Mouse (Mus musculus) intestine, embryonic 15.5 days (tissue): ENCODE data around the gene Dna2. TPM values are rescaled to one million over a fixed set of nuclear protein-coding genes. Genes with fewer than 3 reads are reported as not detected.
A peak's percentile ranks its signal among the peaks of the same experiment; 100 is the strongest.

ENCODE experiments used
- ATAC-seq: fragments of 200-750 bp; cut with Nextera tagmentation; 2 replicates; pipeline ENCODE4 v1.8.0; 2017; ENCODE audit warnings: moderate TSS enrichment, moderate library complexity
- H3K27ac ChIP-seq: fragments of 300-500 bp; sonication (generic); 2 replicates; pipeline ENCODE4 v1.5.1; 2015; ENCODE audit warnings: mild to moderate bottlenecking, inconsistent platforms
- H3K27me3 ChIP-seq: fragments of 300-500 bp; sonication (generic); replicated peaks from 2 replicates; pipeline ENCODE4 v1.6.1; 2015; ENCODE audit warnings: inconsistent platforms
- H3K36me3 ChIP-seq: fragments of 300-500 bp; sonication (generic); 2 replicates; pipeline ENCODE4 v1.6.1; 2015; ENCODE audit warnings: inconsistent platforms
- H3K4me1 ChIP-seq: fragments of 300-500 bp; sonication (generic); replicated peaks from 2 replicates; pipeline ENCODE4 v1.6.1; 2015; ENCODE audit warnings: inconsistent platforms
- H3K4me2 ChIP-seq: fragments of 300-500 bp; sonication (generic); replicated peaks from 2 replicates; pipeline ENCODE4 v1.6.1; 2015; ENCODE audit warnings: mild to moderate bottlenecking, inconsistent platforms
- H3K4me3 ChIP-seq: fragments of 300-500 bp; sonication (generic); replicated peaks from 2 replicates; pipeline ENCODE4 v1.5.1; 2015; ENCODE audit warnings: inconsistent platforms
- H3K9ac ChIP-seq: fragments of 300-500 bp; sonication (generic); 2 replicates; pipeline ENCODE4 v1.6.1; 2015; ENCODE audit warnings: inconsistent platforms
- H3K9me3 ChIP-seq: fragments of 300-500 bp; sonication (generic); 2 replicates; pipeline ENCODE4 v1.6.1; 2016; ENCODE audit warnings: inconsistent platforms
- WGBS: fragments of 180-500 bp; shearing (Covaris S2); methylation state at CpG from one replicate; pipeline ENCODE4 v1.1.7; 2015; 5-methylcytosine and 5-hydroxymethylcytosine counted together
- polyA plus RNA-seq: library from polyadenylated mRNA; unstranded; fragments of >200 nt; fragmentation: Nextera tagmentation; extraction: Ambion mirVana; gene quantifications from 2 replicates; pipeline ENCODE4 v1.2.1, GENCODE M21; 2015

Gene Dna2
- polyA plus RNA-seq, 1 experiment from 2014 or later, result 22.0 TPM

DNA sequence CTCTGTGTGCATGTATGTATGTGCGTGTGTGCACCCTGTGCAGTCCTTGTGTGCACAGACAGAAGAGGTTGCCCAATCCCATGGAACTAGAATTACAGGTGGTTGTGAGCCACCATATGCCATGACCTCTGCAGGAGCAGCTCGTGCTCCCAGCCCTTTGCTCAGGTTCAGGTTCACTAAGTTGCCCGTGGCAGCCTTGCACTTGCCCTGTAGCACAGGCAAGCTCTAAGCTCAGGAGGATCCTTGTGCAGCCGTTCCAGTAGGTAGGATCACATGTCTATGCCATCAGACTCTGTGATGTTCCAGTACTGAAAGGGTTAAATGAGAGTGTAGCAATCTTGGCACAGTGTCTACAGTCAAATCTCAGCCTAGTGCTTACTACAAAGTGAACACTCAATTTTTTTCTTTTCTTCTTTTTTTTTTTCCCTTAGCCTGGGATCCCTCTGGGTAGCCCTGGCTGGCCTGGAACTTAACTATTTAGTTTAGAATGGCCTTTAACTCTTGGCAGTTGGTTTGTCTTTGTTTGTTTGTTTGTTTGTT is 22.7 kb upstream of the Dna2 start:
- Histone ChIP-seq H3K4me2 (no peak overlapping the region), H3K9ac (no peak overlapping the region), H3K27ac (no peak overlapping the region), H3K4me1 (0 out of 2 replicates have a peak, but pooled peaks cover 3% of the 10 kb centered on the region), H3K36me3 (peaks cover 8% of the 10 kb centered on the region; the same call in 1 of the 2 replicates), H3K27me3 (no peaks in the 10 kb centered on the region), H3K9me3 (no peaks in the 10 kb centered on the region), H3K4me3 (no peak overlapping the region)
- no peak for ATAC-seq
- WGBS, result 92% methylated on average over 4 of the region's 4 CpGs

- ATAC-seq, result no peak
- Histone ChIP-seq H3K4me2 (no peak overlapping the region), H3K27ac (no peak overlapping the region), H3K27me3 (no peaks in the 10 kb centered on the region), H3K9me3 (no peaks in the 10 kb centered on the region), H3K4me1 (no peaks in the 10 kb centered on the region), H3K9ac (no peak overlapping the region), H3K4me3 (no peak overlapping the region), H3K36me3 (peaks cover 16% of the 10 kb centered on the region)
- 97% methylated on average over 1 of the region's 1 CpGs for WGBS
Measured at GRCm38 (mm10) chr10:62932381-62932780, 14.4 kb upstream of the Dna2 start.

GRCm38 (mm10) chr10:62944975-62945580 is 1.7 kb upstream of the Dna2 start:
- no peak overlapping the region for H3K27ac ChIP-seq
- no peaks in the 10 kb centered on the region for H3K9me3 ChIP-seq
- H3K36me3 ChIP-seq, result peaks cover 8% of the 10 kb centered on the region; the same call in 1 of the 2 replicates
- no peaks in the 10 kb centered on the region for H3K27me3 ChIP-seq
- ATAC-seq, result peak; percentile 26; the same call in 1 of the 2 replicates
- H3K4me2 ChIP-seq, result no peak overlapping the region
- no peak overlapping the region for H3K4me3 ChIP-seq
- 0 out of 2 replicates have a peak, but pooled peaks cover 3% of the 10 kb centered on the region for H3K4me1 ChIP-seq
- no peak overlapping the region for H3K9ac ChIP-seq
- 86% methylated on average over 10 of the region's 10 CpGs for WGBS

- no peak for ATAC-seq
- Histone ChIP-seq H3K27ac (no peak overlapping the region), H3K9ac (no peak overlapping the region), H3K4me1 (0 out of 2 replicates have a peak, but pooled peaks cover 3% of the 10 kb centered on the region), H3K4me3 (no peak overlapping the region), H3K36me3 (0 out of 2 replicates have a peak, but pooled peaks cover 11% of the 10 kb centered on the region), H3K9me3 (no peaks in the 10 kb centered on the region), H3K27me3 (no peaks in the 10 kb centered on the region), H3K4me2 (no peak overlapping the region)
- WGBS, result 93% methylated on average over 7 of the region's 7 CpGs
Measured at GRCm38 (mm10) chr10:62948551-62948950, 1.7 kb downstream of the Dna2 start.

DNA sequence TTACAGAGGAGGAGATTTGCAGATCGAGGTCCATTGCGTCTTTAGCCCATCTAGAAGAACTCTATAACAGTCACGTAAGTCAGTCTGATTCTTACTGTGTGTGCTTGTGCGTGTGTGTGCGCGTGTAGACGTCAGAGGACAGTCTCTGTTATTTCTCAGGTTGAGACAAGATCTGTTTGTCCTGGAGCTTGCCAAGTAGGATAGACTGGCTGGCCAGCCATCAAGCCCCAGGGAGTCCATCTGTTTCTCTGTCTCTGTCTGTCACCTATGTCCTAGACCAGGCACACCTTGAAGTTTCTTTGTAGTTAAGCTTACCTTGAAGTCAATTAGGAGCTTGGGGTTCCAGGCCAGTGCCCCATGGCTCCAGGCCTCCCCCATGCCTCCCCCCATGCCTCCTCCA is 17.1 kb downstream of the Dna2 start:
- Histone ChIP-seq H3K36me3 (peaks cover 24% of the 10 kb centered on the region), H3K4me2 (no peak overlapping the region), H3K27ac (no peak overlapping the region), H3K4me3 (no peak overlapping the region), H3K4me1 (no peaks in the 10 kb centered on the region), H3K9ac (no peak overlapping the region), H3K9me3 (no peaks in the 10 kb centered on the region), H3K27me3 (no peaks in the 10 kb centered on the region)
- 93% methylated on average over 7 of the region's 7 CpGs for WGBS
- no peak for ATAC-seq

DNA sequence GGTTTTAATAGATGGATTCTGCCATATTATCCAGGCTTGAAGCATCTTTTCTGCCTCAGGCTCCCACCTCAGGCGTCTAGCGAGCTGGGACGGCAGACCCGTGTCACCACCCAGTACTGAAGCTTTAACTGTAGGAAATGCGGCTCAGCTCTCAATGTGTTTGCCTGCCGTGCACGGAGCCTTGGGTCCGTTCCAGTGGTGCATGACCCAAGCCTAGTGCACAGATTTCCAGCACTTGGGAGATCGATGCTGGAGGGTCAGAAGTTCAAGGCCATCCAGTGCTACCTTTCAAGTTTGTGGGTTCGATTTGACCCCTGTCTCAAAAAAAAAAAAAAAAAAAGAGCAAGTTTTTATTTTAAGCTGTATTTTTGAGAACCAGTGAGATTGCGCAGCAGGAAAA is 19.0 kb downstream of the Dna2 start:
- H3K4me3 ChIP-seq, result no peak overlapping the region
- H3K9me3 ChIP-seq, result no peaks in the 10 kb centered on the region
- H3K9ac ChIP-seq, result no peak overlapping the region
- 93% methylated on average over 11 of the region's 11 CpGs for WGBS
- H3K27me3 ChIP-seq, result no peaks in the 10 kb centered on the region
- peaks cover 22% of the 10 kb centered on the region; the same call in 1 of the 2 replicates for H3K36me3 ChIP-seq
- no peaks in the 10 kb centered on the region for H3K4me1 ChIP-seq
- no peak overlapping the region for H3K27ac ChIP-seq
- no peak overlapping the region for H3K4me2 ChIP-seq
- ATAC-seq, result no peak

DNA sequence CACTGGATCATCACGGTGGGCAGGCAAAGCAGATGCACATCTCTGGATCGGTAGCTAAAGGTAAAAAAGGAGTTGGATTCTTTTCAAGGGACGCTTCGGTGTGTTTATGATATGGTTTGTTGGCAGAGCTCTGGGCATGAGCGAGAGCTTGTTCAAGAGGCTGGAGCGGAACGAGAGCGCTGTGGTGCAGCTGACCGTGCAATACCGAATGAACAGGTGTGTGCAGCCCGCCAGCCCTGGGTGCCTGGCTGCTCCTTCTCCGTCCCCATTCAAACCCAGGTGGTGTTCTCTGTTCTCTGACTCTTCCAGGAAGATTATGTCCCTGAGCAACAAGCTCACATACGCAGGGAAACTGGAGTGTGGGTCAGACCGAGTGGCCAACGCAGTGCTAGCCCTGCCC is 19.5 kb downstream of the Dna2 start:
- no peak overlapping the region for H3K4me3 ChIP-seq
- H3K4me1 ChIP-seq, result no peaks in the 10 kb centered on the region
- H3K9me3 ChIP-seq, result no peaks in the 10 kb centered on the region
- H3K4me2 ChIP-seq, result no peak overlapping the region
- no peak for ATAC-seq
- no peaks in the 10 kb centered on the region for H3K27me3 ChIP-seq
- H3K9ac ChIP-seq, result no peak overlapping the region
- no peak overlapping the region for H3K27ac ChIP-seq
- WGBS, result 90% methylated on average over 15 of the region's 15 CpGs
- peaks cover 24% of the 10 kb centered on the region; the same call in 1 of the 2 replicates for H3K36me3 ChIP-seq

DNA sequence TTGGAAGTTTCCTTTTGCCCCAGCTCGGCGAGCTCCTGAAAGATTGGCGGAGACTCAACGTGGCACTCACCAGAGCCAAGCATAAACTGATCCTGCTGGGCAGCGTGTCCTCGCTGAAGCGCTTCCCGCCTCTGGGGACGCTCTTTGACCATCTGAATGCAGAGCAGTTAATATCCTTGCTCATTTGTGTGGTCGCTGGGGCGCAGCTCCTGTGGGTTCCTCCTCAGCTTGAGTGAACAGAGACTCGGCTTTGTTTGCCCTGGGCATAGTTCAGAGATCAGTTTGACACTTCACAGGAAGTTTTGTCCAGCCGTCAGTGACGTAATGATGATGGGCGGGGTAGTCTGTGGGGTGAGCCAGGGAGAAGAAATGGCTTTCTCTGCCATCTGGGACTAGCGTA is 25.0 kb downstream of the Dna2 start:
- H3K27ac ChIP-seq, result no peak overlapping the region
- no peaks in the 10 kb centered on the region for H3K9me3 ChIP-seq
- peak; percentile 82 for ATAC-seq
- 72% methylated on average over 16 of the region's 16 CpGs for WGBS
- no peak overlapping the region for H3K4me3 ChIP-seq
- no peaks in the 10 kb centered on the region for H3K4me1 ChIP-seq
- H3K9ac ChIP-seq, result no peak overlapping the region
- no peaks in the 10 kb centered on the region for H3K27me3 ChIP-seq
- no peak overlapping the region for H3K4me2 ChIP-seq
- H3K36me3 ChIP-seq, result 0 out of 2 replicates have a peak, but pooled peaks cover 9% of the 10 kb centered on the region

- peaks cover 6% of the 10 kb centered on the region for H3K36me3 ChIP-seq
- H3K9ac ChIP-seq, result peak overlapping the region; percentile 91
- H3K27ac ChIP-seq, result no peak overlapping the region
- WGBS, result 11% methylated on average over 10 of the region's 10 CpGs
- H3K27me3 ChIP-seq, result no peaks in the 10 kb centered on the region
- no peak for ATAC-seq
- H3K9me3 ChIP-seq, result no peaks in the 10 kb centered on the region
- peak overlapping the region; percentile 86 for H3K4me2 ChIP-seq
- H3K4me1 ChIP-seq, result 0 out of 2 replicates have a peak, but pooled peaks cover 3% of the 10 kb centered on the region
- H3K4me3 ChIP-seq, result peak overlapping the region; percentile 97
Measured at GRCm38 (mm10) chr10:62979667-62980038, 32.8 kb downstream of the Dna2 start.

- Histone ChIP-seq H3K9ac (peak within 1 kb of the TSS; percentile 91), H3K9me3 (no peaks in the 10 kb centered on the region), H3K4me1 (0 out of 2 replicates have a peak, but pooled peaks cover 3% of the 10 kb centered on the region), H3K4me2 (peak within 1 kb of the TSS; percentile 86), H3K27me3 (no peaks in the 10 kb centered on the region), H3K4me3 (peak within 1 kb of the TSS; percentile 97), H3K27ac (peak within 1 kb of the TSS; percentile 66), H3K36me3 (peaks cover 8% of the 10 kb centered on the region)
- peak; percentile 94 for ATAC-seq
- WGBS, result under 1% methylated on average over 75 of the region's 77 CpGs
Measured at GRCm38 (mm10) chr10:62980039-62980954, 33.5 kb downstream of the Dna2 start, which contains the start of gene Rufy2. Gene Rufy2, plus strand, starts transcription at chr10:62980223.

DNA sequence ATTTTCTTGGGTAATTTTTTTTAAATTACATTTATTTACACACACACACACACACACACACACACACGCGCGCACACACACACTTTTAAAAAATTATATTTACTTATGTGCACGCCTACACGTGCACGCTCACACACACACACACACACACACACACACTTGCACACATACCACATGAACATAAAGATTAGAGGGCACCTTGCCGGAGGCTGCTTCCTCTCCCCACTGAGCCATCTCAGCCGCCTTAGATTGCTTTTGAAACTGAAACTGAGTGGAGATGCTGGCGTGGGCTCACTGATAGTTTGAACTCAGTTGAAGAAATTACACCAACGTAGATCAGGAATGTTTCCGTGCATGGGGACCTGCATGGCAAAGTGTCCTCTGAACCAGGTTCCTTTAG is 37.2 kb downstream of the Dna2 start:
- Histone ChIP-seq H3K36me3 (peaks cover 8% of the 10 kb centered on the region), H3K4me2 (no peak overlapping the region), H3K27me3 (no peaks in the 10 kb centered on the region), H3K9ac (no peak overlapping the region), H3K9me3 (no peaks in the 10 kb centered on the region), H3K27ac (no peak overlapping the region), H3K4me1 (0 out of 2 replicates have a peak, but pooled peaks cover 3% of the 10 kb centered on the region), H3K4me3 (no peak overlapping the region)
- ATAC-seq, result no peak
- 89% methylated on average over 11 of the region's 11 CpGs for WGBS

DNA sequence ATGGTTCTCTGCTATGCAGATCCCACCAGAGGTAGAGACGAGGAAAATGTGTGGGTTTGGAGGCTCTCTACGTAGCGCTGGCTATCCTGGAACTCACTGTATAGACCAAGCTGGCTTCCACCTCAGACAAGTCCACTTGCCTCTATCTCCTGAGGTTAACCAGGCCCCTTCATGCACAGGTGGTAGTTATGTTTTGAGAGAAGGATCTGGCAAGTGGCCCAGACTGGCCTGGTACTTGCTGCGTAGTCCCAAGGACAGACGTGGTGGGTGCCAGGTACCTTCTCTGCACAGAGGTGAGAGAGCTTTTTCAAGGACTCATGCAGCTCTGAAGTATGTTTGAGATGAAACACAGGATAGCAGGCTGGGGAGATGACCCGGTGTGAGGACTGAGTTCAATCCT is 37.7 kb downstream of the Dna2 start:
- H3K4me3 ChIP-seq, result no peak overlapping the region
- peaks cover 8% of the 10 kb centered on the region for H3K36me3 ChIP-seq
- ATAC-seq, result no peak
- no peak overlapping the region for H3K27ac ChIP-seq
- 86% methylated on average over 6 of the region's 6 CpGs for WGBS
- no peak overlapping the region for H3K4me2 ChIP-seq
- no peaks in the 10 kb centered on the region for H3K9me3 ChIP-seq
- H3K4me1 ChIP-seq, result 0 out of 2 replicates have a peak, but pooled peaks cover 3% of the 10 kb centered on the region
- H3K9ac ChIP-seq, result no peak overlapping the region
- H3K27me3 ChIP-seq, result no peaks in the 10 kb centered on the region
